Mouse (Mus musculus): ENCODE measurements around the gene Rufy2. TPM values are rescaled to one million over a fixed set of nuclear protein-coding genes. Genes with fewer than 3 reads are reported as not detected.

The Rufy2 gene
- polyA plus RNA-seq, 1 experiment: 17.4 TPM

DNA sequence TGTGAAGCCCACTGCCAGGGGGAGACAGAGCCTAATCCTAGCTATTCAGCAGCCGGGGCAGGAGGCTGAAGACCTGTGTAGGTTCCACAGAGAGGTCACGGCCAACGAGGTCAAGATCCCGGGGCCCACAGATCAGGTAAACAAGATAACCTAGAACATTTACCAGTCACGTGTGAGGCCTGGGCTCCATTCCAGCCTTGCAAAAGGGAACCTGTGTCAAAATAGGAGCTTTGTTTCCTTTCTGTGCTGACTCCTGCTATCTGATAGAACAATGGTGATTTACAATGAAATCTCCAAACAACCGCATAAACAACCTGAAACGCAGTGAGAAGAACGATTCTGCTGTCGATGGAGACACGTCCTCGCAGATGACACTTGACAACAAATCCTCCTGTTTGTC lies 80.4 kb downstream of the Rufy2 start:
- Histone ChIP-seq H3K4me1 (ENCODE audit: control insufficient read depth, insufficient read depth, low read length) (no peaks in the 10 kb centered on the region), H3K27ac (ENCODE audit: insufficient read depth, low read depth, low read length) (no peak overlapping the region), H3K4me3 (ENCODE audit: insufficient read depth, low read length) (no peak overlapping the region)
- no peak for TF ChIP-seq POLR2A (IDR thresholded peaks at IDR 0.05; ENCODE audit: borderline replicate concordance, low read depth, low read length)
- no peak for TF ChIP-seq CTCF (IDR thresholded peaks at IDR 0.05; ENCODE audit: low read depth, low read length)

DNA sequence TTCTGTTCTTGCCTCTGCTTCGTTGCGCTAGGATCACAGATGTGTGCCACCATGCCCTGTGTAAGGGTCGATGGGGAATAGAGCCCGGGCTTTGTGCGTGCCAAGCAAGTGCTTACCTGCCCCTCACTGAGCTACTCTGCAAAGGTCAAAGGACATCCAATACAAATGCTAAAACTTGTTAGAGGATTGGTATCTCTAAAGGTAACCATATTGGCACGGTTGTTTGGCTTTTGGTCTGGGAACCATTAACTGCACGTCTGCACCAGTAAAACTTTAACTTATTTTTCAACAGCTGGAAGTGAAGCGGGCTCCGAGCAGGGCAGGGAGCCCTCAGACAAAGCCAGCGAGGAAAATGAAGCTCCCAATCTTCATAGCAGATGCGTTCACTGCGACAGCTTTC lies 81.2 kb downstream of the Rufy2 start:
- H3K4me3 ChIP-seq (ENCODE audit: insufficient read depth, low read length): no peak overlapping the region
- no peak for TF ChIP-seq CTCF (IDR thresholded peaks at IDR 0.05; ENCODE audit: low read depth, low read length)
- no peak overlapping the region for H3K27ac ChIP-seq (ENCODE audit: insufficient read depth, low read depth, low read length)

DNA sequence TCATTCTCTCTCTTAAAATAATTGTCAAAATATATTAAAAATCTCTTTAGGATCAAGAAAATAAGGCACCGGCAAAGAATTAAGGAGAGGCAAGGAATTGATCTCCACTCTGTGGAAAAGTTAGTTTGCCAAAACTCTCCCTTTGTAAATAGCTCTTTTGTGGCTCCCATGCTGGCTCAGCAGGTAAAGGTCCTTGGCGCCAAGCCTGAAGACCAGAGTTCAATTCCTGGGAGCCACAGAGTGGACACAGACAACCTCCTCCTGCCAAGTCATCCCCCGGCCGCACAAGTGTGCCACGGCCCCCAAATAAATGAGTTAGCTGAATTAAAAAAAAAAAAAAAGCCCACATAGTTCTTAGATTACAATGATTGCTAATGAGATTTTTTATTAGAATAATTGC lies 82.7 kb downstream of the Rufy2 start:
- no peak for TF ChIP-seq POLR2A (IDR thresholded peaks at IDR 0.05; ENCODE audit: borderline replicate concordance, low read depth, low read length)
- TF ChIP-seq CTCF (IDR thresholded peaks at IDR 0.05; ENCODE audit: low read depth, low read length): no peak
- Histone ChIP-seq H3K27ac (ENCODE audit: insufficient read depth, low read depth, low read length) (no peak overlapping the region), H3K4me3 (ENCODE audit: insufficient read depth, low read length) (no peak overlapping the region), H3K4me1 (ENCODE audit: control insufficient read depth, insufficient read depth, low read length) (no peaks in the 10 kb centered on the region)

More for the DNA sequence above, 81.2 kb downstream of the Rufy2 start:
- no peaks in the 10 kb centered on the region for H3K4me1 ChIP-seq (ENCODE audit: control insufficient read depth, insufficient read depth, low read length)

DNA sequence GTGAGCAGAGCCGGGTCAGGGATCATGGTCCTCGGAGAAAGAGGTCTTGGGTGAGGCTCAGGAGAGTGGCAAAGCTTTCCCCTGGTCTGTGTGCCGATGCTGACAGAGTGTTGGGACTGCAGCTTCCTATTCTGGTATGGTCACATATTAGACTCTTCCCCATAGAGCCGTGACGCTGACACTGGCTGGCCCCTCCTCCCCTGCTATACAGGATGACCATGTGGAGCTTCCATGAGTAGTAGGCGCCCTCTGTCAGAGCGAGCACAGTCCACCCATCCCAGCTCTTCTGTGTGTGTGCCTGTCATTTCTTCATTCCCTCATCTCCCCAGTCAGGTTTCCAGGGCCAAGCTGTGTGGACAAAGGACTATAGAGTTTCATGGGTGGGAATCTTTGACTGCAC lies 83.3 kb downstream of the Rufy2 start:
- Histone ChIP-seq H3K4me1 (ENCODE audit: control insufficient read depth, insufficient read depth, low read length) (no peaks in the 10 kb centered on the region), H3K27ac (ENCODE audit: insufficient read depth, low read depth, low read length) (no peak overlapping the region), H3K4me3 (ENCODE audit: insufficient read depth, low read length) (no peak overlapping the region)
- TF ChIP-seq CTCF (IDR thresholded peaks at IDR 0.05; ENCODE audit: low read depth, low read length): no peak
- no peak for TF ChIP-seq POLR2A (IDR thresholded peaks at IDR 0.05; ENCODE audit: borderline replicate concordance, low read depth, low read length)

DNA sequence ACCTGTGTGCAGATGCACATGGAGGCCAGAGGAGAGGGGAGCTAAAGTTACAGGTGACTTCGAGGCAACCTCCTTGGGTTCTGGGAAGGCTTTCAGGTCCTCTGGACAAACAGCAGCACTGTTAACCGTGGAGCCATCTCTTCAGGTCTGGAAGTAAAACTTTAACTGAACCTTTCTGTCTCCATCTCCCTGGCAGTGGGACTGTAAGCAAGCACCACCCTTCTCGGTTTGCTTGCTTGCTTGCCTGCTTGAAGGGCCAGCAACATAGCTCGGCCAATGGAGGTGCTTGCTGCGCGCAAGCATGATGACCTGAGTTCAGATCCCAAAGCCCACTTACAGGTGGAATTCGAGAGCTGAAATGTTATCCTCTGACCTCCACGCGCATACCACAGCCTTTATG lies 84.5 kb downstream of the Rufy2 start:
- H3K27ac ChIP-seq (ENCODE audit: insufficient read depth, low read depth, low read length): no peak overlapping the region
- no peak for TF ChIP-seq POLR2A (IDR thresholded peaks at IDR 0.05; ENCODE audit: borderline replicate concordance, low read depth, low read length)
- TF ChIP-seq CTCF (IDR thresholded peaks at IDR 0.05; ENCODE audit: low read depth, low read length): no peak
- no peak overlapping the region for H3K4me3 ChIP-seq (ENCODE audit: insufficient read depth, low read length)
- no peaks in the 10 kb centered on the region for H3K4me1 ChIP-seq (ENCODE audit: control insufficient read depth, insufficient read depth, low read length)

DNA sequence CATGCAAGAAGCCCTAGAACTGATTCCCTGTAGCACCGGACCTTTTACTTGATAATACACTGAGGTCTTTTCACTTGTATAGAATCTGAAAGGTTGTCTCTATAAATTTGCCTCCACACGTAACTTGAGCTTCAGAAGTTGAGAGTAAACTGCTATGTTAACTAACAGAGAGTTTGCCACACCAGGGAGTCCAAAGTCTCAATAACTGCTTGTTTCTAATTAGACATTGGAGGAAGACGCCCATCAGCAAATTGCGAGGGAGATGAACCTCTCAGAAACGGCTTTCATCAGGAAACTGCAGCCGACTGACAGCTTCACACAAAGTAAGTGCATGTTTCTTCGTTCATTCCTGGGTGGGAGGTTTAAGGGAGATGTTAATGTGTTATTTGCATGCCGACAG lies 85.5 kb downstream of the Rufy2 start:
- H3K4me1 ChIP-seq (ENCODE audit: control insufficient read depth, insufficient read depth, low read length): no peaks in the 10 kb centered on the region
- TF ChIP-seq POLR2A (IDR thresholded peaks at IDR 0.05; ENCODE audit: borderline replicate concordance, low read depth, low read length) (no peak), CTCF (IDR thresholded peaks at IDR 0.05; ENCODE audit: low read depth, low read length) (no peak)
- no peak overlapping the region for H3K4me3 ChIP-seq (ENCODE audit: insufficient read depth, low read length)
- no peak overlapping the region for H3K27ac ChIP-seq (ENCODE audit: insufficient read depth, low read depth, low read length)

DNA sequence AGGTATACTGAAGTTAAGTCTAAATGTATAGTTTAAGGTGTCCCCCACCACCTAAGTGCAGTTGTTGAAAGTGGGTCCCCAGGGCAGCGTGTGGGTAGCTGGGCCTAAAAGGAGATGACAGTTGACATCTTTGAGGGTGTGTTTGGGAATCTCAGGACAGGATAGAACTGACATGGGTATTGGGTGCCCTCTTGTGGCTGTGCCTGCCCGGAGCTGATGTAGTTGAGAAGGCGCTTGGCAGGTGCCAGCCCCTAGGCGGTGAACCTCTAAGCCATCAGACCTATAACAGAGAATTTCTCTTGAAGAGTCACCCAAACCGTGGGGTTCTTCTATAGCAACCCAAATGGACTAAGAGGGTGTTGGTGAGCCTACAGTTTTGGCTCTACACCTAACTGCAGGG lies 86.0 kb downstream of the Rufy2 start:
- TF ChIP-seq CTCF (IDR thresholded peaks at IDR 0.05; ENCODE audit: low read depth, low read length) (no peak), POLR2A (IDR thresholded peaks at IDR 0.05; ENCODE audit: borderline replicate concordance, low read depth, low read length) (no peak)
- no peak overlapping the region for H3K4me3 ChIP-seq (ENCODE audit: insufficient read depth, low read length)
- H3K27ac ChIP-seq (ENCODE audit: insufficient read depth, low read depth, low read length): no peak overlapping the region
- H3K4me1 ChIP-seq (ENCODE audit: control insufficient read depth, insufficient read depth, low read length): no peaks in the 10 kb centered on the region

Other genes with a start within 250 kb of the Rufy2 start
- gene Ccar1, start 187.9 kb upstream of the Rufy2 start, polyA plus RNA-seq (2012; ENCODE audit: insufficient read depth, insufficient read length, missing spikeins): 82.6 and 93.4 TPM in 2 replicates
- gene Tet1, start 71.2 kb upstream of the Rufy2 start, polyA plus RNA-seq (2012; ENCODE audit: insufficient read depth, insufficient read length, missing spikeins): 0.67 TPM in 1 of 2 replicates, not detected in the other
- 15.1 and 17.3 TPM in 2 replicates for gene Slc25a16, start 59.6 kb upstream of the Rufy2 start, polyA plus RNA-seq (2012; ENCODE audit: insufficient read depth, insufficient read length, missing spikeins)
- gene Dna2, start 33.2 kb upstream of the Rufy2 start, polyA plus RNA-seq (2012; ENCODE audit: insufficient read depth, insufficient read length, missing spikeins): 17.3 and 18.3 TPM in 2 replicates
- 44.2 and 55.0 TPM in 2 replicates for gene Hnrnph3, start 44.0 kb downstream of the Rufy2 start, polyA plus RNA-seq (2012; ENCODE audit: insufficient read depth, insufficient read length, missing spikeins)
- 0.24 and 0.87 TPM in 2 replicates for gene Pbld2, start 44.1 kb downstream of the Rufy2 start, polyA plus RNA-seq (2012; ENCODE audit: insufficient read depth, insufficient read length, missing spikeins)
- not detected in 2 replicates for gene Pbld1, start 79.9 kb downstream of the Rufy2 start, polyA plus RNA-seq (2012; ENCODE audit: insufficient read depth, insufficient read length, missing spikeins)
- gene Atoh7, start 119.4 kb downstream of the Rufy2 start, polyA plus RNA-seq (2012; ENCODE audit: insufficient read depth, insufficient read length, missing spikeins): not detected in 2 replicates
- gene Mypn, start 223.7 kb downstream of the Rufy2 start, polyA plus RNA-seq (2012; ENCODE audit: insufficient read depth, insufficient read length, missing spikeins): not detected in 2 replicates

Data from bone marrow macrophage, adult 2 months (primary cell).